Comparison of ENCODE assay signal across 8 mouse cellular contexts in genomic region chr4:148306406-148307083, GRCm38 (mm10). TPM values are rescaled to one million over a fixed set of nuclear protein-coding genes. Genes with fewer than 3 reads are reported as not detected.
DNase-seq lines count a peak whose midpoint lies in the region; ATAC-seq and TF ChIP-seq lines count a peak whose summit lies in the region.

No protein-coding gene starts in this region.

- H3K9me3 ChIP-seq in heart, embryonic 10.5 days = no peaks in the 10 kb centered on the region
- no peaks in the 10 kb centered on the region for H3K9me3 ChIP-seq in forebrain, embryonic 15.5 days
- H3K9me3 ChIP-seq in kidney, embryonic 16.5 days (ENCODE audit: low read length) = no peaks in the 10 kb centered on the region
- no peaks in the 10 kb centered on the region for H3K9me3 ChIP-seq in lung, embryonic 14.5 days (ENCODE audit: low read depth, low read length)

- DNase-seq in heart, adult 11 months = peak; percentile 91
- DNase-seq in heart, embryonic 10.5 days (ENCODE audit: low spot score) = no peak
- DNase-seq in lung, embryonic 14.5 days = peak; percentile 83
- peak; percentile 67 for DNase-seq in retina, embryonic 14.5 days (ENCODE audit: low spot score)
- no peak for DNase-seq in left cerebral cortex, adult 11 months (ENCODE audit: low spot score)

- no peak overlapping the region for H3K27ac ChIP-seq in heart, embryonic 10.5 days
- H3K27ac ChIP-seq in forebrain, embryonic 15.5 days (replicated peaks) = no peak overlapping the region
- H3K27ac ChIP-seq in kidney, embryonic 16.5 days (ENCODE audit: low read length) = peak overlapping the region; percentile 37; the same call in 1 of the 2 replicates
- H3K27ac ChIP-seq in lung, embryonic 14.5 days (ENCODE audit: low read depth) = no peak overlapping the region

- peak; percentile 36; the same call in 1 of the 2 replicates for ATAC-seq in cerebellum, adult (ENCODE audit: insufficient number of reproducible peaks, low FRiP score, low TSS enrichment)
- ATAC-seq in forebrain, embryonic 15.5 days (replicated peaks) = peak; percentile 61
- peak; percentile 82 for ATAC-seq in kidney, embryonic 16.5 days (ENCODE audit: low FRiP score, low TSS enrichment)
- peak; percentile 90 for ATAC-seq in lung, embryonic 14.5 days (ENCODE audit: insufficient read depth)

- 45% methylated on average over 16 of the region's 16 CpGs for WGBS in heart, embryonic 10.5 days
- 6% methylated on average over 16 of the region's 16 CpGs for WGBS in forebrain, embryonic 15.5 days
- under 1% methylated on average over 16 of the region's 16 CpGs for WGBS in kidney, embryonic 16.5 days
- WGBS in lung, embryonic 14.5 days = 23% methylated on average over 16 of the region's 16 CpGs

- peaks cover 10% of the 10 kb centered on the region for H3K4me1 ChIP-seq in heart, embryonic 10.5 days
- H3K4me1 ChIP-seq in forebrain, embryonic 15.5 days = peaks cover 14% of the 10 kb centered on the region
- peaks cover 14% of the 10 kb centered on the region for H3K4me1 ChIP-seq in kidney, embryonic 16.5 days (ENCODE audit: insufficient read depth, low read length)
- no peaks in the 10 kb centered on the region for H3K4me1 ChIP-seq in lung, embryonic 14.5 days (ENCODE audit: insufficient read depth)

- no peak overlapping the region for H3K4me3 ChIP-seq in heart, embryonic 10.5 days
- H3K4me3 ChIP-seq in forebrain, embryonic 15.5 days = no peak overlapping the region
- no peak overlapping the region for H3K4me3 ChIP-seq in kidney, embryonic 16.5 days (ENCODE audit: low read length)
- no peak overlapping the region for H3K4me3 ChIP-seq in lung, embryonic 14.5 days (ENCODE audit: low read depth, low read length)

- H3K27me3 ChIP-seq in heart, embryonic 10.5 days (ENCODE audit: insufficient read depth, poor library complexity, severe bottlenecking) = peaks cover 8% of the 10 kb centered on the region; the same call in 1 of the 2 replicates
- H3K27me3 ChIP-seq in forebrain, embryonic 15.5 days = no peaks in the 10 kb centered on the region
- peaks cover 3% of the 10 kb centered on the region; the same call in 1 of the 2 replicates for H3K27me3 ChIP-seq in kidney, embryonic 16.5 days (ENCODE audit: insufficient read depth, low read length)
- H3K27me3 ChIP-seq in lung, embryonic 14.5 days (ENCODE audit: insufficient read depth, low read length) = no peaks in the 10 kb centered on the region

- no peak overlapping the region for H3K4me2 ChIP-seq in forebrain, embryonic 15.5 days (replicated peaks)
- peak overlapping the region; percentile 28; the same call in 1 of the 2 replicates for H3K4me2 ChIP-seq in kidney, embryonic 16.5 days (replicated peaks; ENCODE audit: low read depth, low read length)
- 0 out of 2 replicates have a peak overlapping the region, but pooled peaks have one; percentile 4 for H3K4me2 ChIP-seq in lung, embryonic 14.5 days

- H3K9ac ChIP-seq in forebrain, embryonic 15.5 days (replicated peaks) = no peak overlapping the region
- H3K9ac ChIP-seq in kidney, embryonic 16.5 days (replicated peaks; ENCODE audit: low read length) = peak overlapping the region; percentile 30; the same call in 1 of the 2 replicates
- H3K9ac ChIP-seq in lung, embryonic 14.5 days = no peak overlapping the region

- H3K36me3 ChIP-seq in heart, embryonic 10.5 days = no peaks in the 10 kb centered on the region
- no peaks in the 10 kb centered on the region for H3K36me3 ChIP-seq in forebrain, embryonic 15.5 days
- no peaks in the 10 kb centered on the region for H3K36me3 ChIP-seq in kidney, embryonic 16.5 days (ENCODE audit: insufficient read depth, low read length)
- H3K36me3 ChIP-seq in lung, embryonic 14.5 days (ENCODE audit: insufficient read depth) = no peaks in the 10 kb centered on the region

- no peak for TF ChIP-seq CTCF in lung, embryonic 14.5 days (IDR thresholded peaks at IDR 0.05; ENCODE audit: low read depth)

RNA-seq across cellular contexts. Expression of gene Disp3, which starts 18.8 kb away (rescaled TPM):
- 0.04 TPM in 2 replicates for polyA plus RNA-seq in heart, embryonic 10.5 days (2016; fragmentation: Nextera tagmentation; extraction: Ambion mirVana)
- polyA plus RNA-seq in forebrain, embryonic 15.5 days (2015; fragmentation: Nextera tagmentation; extraction: Ambion mirVana) = 11.5 and 14.4 TPM in 2 replicates
- polyA plus RNA-seq in kidney, embryonic 16.5 days (2015; fragmentation: Nextera tagmentation; extraction: Ambion mirVana) = 0.16 and 0.18 TPM in 2 replicates
- polyA plus RNA-seq in lung, embryonic 14.5 days (2014; fragmentation: Nextera tagmentation; extraction: Ambion mirVana) = 0.18 TPM in 2 replicates

Comparison
In these comparisons a context has a peak if more than half of its experiments do, and no peak if none do; other contexts are left out.
1. DNase-seq: peak in heart, adult 11 months (single experiment), lung, embryonic 14.5 days (single experiment) and retina, embryonic 14.5 days (single experiment); none in heart, embryonic 10.5 days (single experiment) and left cerebral cortex, adult 11 months (single experiment).
2. ATAC-seq: peak in every context shown above with its lines; median percentile 90 in lung, embryonic 14.5 days; 82 in kidney, embryonic 16.5 days; 61 in forebrain, embryonic 15.5 days; 36 in cerebellum, adult.
3. RNA of gene Disp3, which starts 18.8 kb away (polyA plus RNA-seq): 11.5 to 14.4 TPM in forebrain, embryonic 15.5 days; 0.18 TPM in lung, embryonic 14.5 days, 0.16 to 0.18 TPM in kidney, embryonic 16.5 days and 0.04 TPM in heart, embryonic 10.5 days; every median in the first group is over 10 times any median in the second.